Mouse (Mus musculus): ENCODE measurements around the gene Pwp2.
A peak's percentile ranks its signal among the peaks of the same experiment; 100 is the strongest.

- TF ChIP-seq POLR2AphosphoS2 (IDR thresholded peaks at IDR 0.05; ENCODE audit: low read length) (no peak), POLR2A (IDR thresholded peaks at IDR 0.05; ENCODE audit: control insufficient read depth in 1 of 2, insufficient read depth in 1 of 2, low read depth in 1 of 2, low read length in 2 of 2, poor library complexity in 1 of 2) (no peak), CTCF (IDR thresholded peaks at IDR 0.05 in 2 of 3, conservative IDR thresholded peaks at IDR 0.05 in 1 of 3; ENCODE audit: control insufficient read depth in 1 of 3, insufficient read depth in 1 of 3, low read depth in 2 of 3, low read length in 3 of 3, poor library complexity in 1 of 3, severe bottlenecking in 1 of 3) (no peak), USF1 (IDR thresholded peaks at IDR 0.05; ENCODE audit: low read depth, low read length) (no peak), ZNF384 (IDR thresholded peaks at IDR 0.05; ENCODE audit: low read depth, low read length) (peak; percentile 44; the same call in 1 of the 2 replicates), KAT2A (conservative IDR thresholded peaks at IDR 0.05; ENCODE audit: low read depth, low read length) (no peak)
These were observed 37.0 kb downstream of the Pwp2 start for GRCm38 (mm10) chr10:78147908-78148441.

Data from MEL (cell line).